Mouse (Mus musculus) intestine, embryonic 14.5 days (tissue): ENCODE data around the gene Pmel. TPM values are rescaled to one million over a fixed set of nuclear protein-coding genes. Genes with fewer than 3 reads are reported as not detected.

Source experiments
- polyA plus RNA-seq: library from polyadenylated mRNA; unstranded; fragments of >200 nt; fragmentation: Nextera tagmentation; extraction: Ambion mirVana; gene quantifications from 2 replicates; pipeline ENCODE4 v1.2.1, GENCODE M21; 2014

Pmel gene
- polyA plus RNA-seq, 1 experiment from 2014 or later: 1.2 TPM

Other genes starting within 250 kb of the Pmel start
- gene Smarcc2, start 244.9 kb upstream of the Pmel start, polyA plus RNA-seq: 71.9 and 82.2 TPM in 2 replicates
- 1,777 and 1,828 TPM in 2 replicates for gene Myl6, start 210.1 kb upstream of the Pmel start, polyA plus RNA-seq
- 3.1 TPM in 2 replicates for gene Myl6b, start 205.5 kb upstream of the Pmel start, polyA plus RNA-seq
- 27.3 and 28.0 TPM in 2 replicates for gene Esyt1, start 178.3 kb upstream of the Pmel start, polyA plus RNA-seq
- 11.3 TPM in 2 replicates for gene Zc3h10, start 156.4 kb upstream of the Pmel start, polyA plus RNA-seq
- gene Rpl41, start 154.9 kb upstream of the Pmel start, polyA plus RNA-seq: 4,682 and 5,210 TPM in 2 replicates
- gene Pa2g4, start 138.2 kb upstream of the Pmel start, polyA plus RNA-seq: 248 and 252 TPM in 2 replicates
- 31.2 and 32.4 TPM in 2 replicates for gene Erbb3, start 114.5 kb upstream of the Pmel start, polyA plus RNA-seq
- 1,095 and 1,163 TPM in 2 replicates for gene Rps26, start 77.4 kb upstream of the Pmel start, polyA plus RNA-seq
- gene Ikzf4, start 58.2 kb upstream of the Pmel start, polyA plus RNA-seq: 3.0 and 3.2 TPM in 2 replicates
- 9.8 and 12.7 TPM in 2 replicates for gene Suox, start 30.1 kb upstream of the Pmel start, polyA plus RNA-seq
- gene Rab5b, start 7.9 kb upstream of the Pmel start, polyA plus RNA-seq: 59.4 and 64.4 TPM in 2 replicates
- gene Cdk2, start 836 bp downstream of the Pmel start, polyA plus RNA-seq: 89.0 and 93.2 TPM in 2 replicates
- gene Dgka, start 40.7 kb downstream of the Pmel start, polyA plus RNA-seq: 5.9 and 7.7 TPM in 2 replicates
- gene Pym1, start 43.7 kb downstream of the Pmel start, polyA plus RNA-seq: 34.2 and 38.5 TPM in 2 replicates
- 0.43 and 0.72 TPM in 2 replicates for gene Mmp19, start 86.7 kb downstream of the Pmel start, polyA plus RNA-seq
- gene Dnajc14, start 99.9 kb downstream of the Pmel start, polyA plus RNA-seq: 35.5 and 37.7 TPM in 2 replicates
- gene Tmem198b, start 100.2 kb downstream of the Pmel start, polyA plus RNA-seq: 13.2 and 16.4 TPM in 2 replicates
- 189 and 203 TPM in 2 replicates for gene Sarnp, start 113.1 kb downstream of the Pmel start, polyA plus RNA-seq
- gene Ormdl2, start 117.5 kb downstream of the Pmel start, polyA plus RNA-seq: 86.0 and 88.0 TPM in 2 replicates
- 4.5 and 5.3 TPM in 2 replicates for gene Gdf11, start 187.5 kb downstream of the Pmel start, polyA plus RNA-seq
- 558 and 572 TPM in 2 replicates for gene Cd63, start 196.8 kb downstream of the Pmel start, polyA plus RNA-seq
- gene Rdh5, start 218.7 kb downstream of the Pmel start, polyA plus RNA-seq: 8.9 and 11.5 TPM in 2 replicates
- gene Bloc1s1, start 219.8 kb downstream of the Pmel start, polyA plus RNA-seq: 218 and 228 TPM in 2 replicates
- gene Itga7, start 229.6 kb downstream of the Pmel start, polyA plus RNA-seq: 2.1 and 2.3 TPM in 2 replicates